Mouse (Mus musculus) brain, embryonic 18.5 days (tissue): ENCODE measurements around the gene Ift52.

Experiments used
- DNase-seq: peaks from one replicate; pipeline ENCODE4 v3.0.0-alpha.2; 2012; ENCODE audit warnings: low read depth, low spot score

The Ift52 gene

DNA sequence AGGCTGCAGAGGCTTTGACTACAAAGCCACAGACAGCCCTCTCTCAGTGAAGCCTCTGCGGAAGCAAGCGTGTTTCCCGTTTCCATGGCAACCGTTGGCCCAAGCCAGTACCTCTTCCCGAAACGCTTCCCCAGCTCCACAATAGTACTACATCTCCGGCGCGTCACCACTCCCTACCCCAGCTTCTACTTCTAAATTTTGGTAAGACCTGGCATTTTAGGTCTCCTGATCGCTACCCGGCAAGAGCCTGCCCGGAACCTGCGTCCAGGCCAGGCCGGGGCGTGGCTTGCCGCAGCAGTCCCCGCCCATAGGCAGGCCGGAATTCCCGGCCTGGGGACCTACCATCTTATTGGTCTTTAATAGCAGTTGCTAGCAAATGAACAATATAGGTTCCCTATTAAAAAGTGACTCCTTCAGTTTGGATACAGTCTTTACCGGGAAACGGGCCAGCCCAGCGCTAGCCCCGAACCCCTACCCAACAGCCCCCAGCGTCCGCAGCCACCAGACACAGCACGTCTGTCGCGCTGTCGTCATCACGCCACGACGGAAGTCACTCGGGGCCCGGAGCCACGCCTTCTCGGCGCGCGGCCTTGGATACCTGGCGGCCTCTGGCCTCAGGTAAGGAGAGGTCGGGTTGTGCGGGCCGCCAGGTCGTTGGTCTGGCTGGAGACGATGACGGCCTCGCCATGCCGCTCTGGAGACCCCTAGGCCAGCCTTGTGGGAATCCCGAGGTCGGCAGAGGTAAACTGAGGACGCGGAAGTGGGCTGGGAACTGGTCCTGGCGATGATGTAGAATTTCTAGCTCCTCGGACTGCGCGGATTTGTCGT lies at the start of gene Ift52:
TSS of gene Ift52 (plus strand) at position 439 of the 828 bp plus-strand sequence.
- DNase-seq: peak; percentile 83

DNA sequence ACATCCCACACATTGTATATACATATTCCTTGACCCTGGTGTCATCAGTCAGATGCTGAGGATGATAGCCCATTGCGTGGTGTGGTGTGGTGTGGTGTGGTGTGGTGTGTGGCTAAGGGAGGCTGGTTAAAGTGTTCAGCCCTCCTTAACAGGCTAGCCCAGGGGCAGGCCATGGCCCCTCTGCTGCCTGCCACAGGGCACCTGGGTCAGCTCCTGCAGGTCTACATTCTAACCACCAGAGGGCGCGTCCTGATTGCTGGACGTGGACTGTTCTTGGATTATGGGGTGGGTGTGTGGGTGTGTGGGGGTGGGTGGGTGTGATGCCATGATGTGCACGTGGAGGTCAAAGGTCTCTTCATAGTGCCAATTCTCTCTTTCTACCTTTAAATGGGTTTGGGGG lies 48.8 kb upstream of the Ift52 start:
- DNase-seq: no peak

DNA sequence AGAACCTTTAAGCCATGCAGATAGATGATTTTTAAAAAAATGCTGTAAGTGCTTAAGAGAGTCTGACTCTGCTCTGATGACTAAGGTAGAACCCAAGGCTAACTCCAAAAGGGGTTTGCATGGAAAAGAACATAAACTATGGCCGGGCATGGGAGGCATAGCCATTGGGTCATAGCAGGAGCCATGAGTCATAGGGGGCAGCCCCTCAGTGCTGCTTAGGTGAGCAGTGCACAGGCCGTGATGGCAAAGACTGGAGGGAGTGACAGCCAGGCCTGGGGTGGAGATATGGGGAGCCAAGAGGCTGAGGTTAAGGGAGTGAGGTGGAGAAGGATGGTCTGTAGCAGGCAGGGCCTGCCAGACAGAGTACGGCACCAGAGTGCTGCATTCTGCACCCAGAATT lies 48.1 kb upstream of the Ift52 start:
- DNase-seq: no peak

- no peak for DNase-seq
These were observed 46.3 kb upstream of the Ift52 start for GRCm38 (mm10) chr2:162970896-162971295.

DNA sequence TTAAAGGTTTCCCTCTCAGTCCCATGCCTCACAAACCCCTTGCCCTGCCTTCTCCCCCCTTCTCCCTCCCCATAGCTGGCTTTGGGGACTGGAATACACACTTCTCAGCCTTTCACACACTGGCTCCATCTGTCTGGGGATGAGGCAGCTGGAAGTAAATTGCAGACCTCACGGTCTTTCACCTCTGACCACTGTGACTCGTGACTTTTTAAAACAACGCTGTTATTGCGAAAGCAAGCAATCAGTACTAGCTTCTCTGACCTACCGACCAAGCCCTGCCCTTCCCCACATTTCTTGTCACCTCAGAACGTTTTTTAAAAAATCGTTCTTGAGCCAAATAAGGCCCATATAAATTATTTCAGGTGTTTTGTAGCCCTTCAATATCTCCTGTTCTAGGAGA lies 44.4 kb upstream of the Ift52 start:
- no peak for DNase-seq

GRCm38 (mm10) chr2:162973206-162973605 lies 43.9 kb upstream of the Ift52 start:
- no peak for DNase-seq

- DNase-seq: no peak
These were observed 43.5 kb upstream of the Ift52 start for GRCm38 (mm10) chr2:162973637-162974036.

DNA sequence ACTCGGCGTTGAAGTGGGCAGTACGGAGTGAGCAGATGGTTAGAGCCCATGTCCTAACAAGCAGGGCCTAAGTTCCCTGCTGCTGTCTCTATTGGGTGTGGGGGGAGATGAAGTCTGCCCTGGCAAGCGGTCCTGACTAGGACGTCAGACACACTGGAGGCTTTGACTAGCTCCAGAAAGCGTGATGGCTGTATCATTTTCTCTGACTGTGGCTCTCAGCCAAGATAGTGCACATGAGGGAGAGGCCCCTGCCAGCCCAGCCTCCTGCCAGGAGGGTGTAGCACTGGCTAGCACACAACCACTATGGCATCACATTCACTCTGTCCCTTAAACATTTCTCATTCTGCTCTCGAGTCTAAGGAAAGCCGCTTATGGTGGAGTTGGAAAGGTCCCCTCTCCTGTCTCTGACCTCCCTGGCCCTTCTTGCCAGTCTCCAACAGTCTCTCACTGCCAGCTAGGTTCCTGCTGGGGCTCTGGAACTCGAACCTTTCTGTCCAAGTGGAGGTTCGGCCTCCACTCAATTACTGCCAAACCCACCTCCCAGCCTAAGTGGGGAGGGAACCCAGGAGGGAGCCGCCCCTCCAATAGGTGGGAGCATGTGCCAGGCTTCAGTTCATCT lies 41.9 kb upstream of the Ift52 start:
- DNase-seq: peak; percentile 16

- DNase-seq: no peak
These were observed 41.2 kb upstream of the Ift52 start for GRCm38 (mm10) chr2:162976001-162976400.

DNA sequence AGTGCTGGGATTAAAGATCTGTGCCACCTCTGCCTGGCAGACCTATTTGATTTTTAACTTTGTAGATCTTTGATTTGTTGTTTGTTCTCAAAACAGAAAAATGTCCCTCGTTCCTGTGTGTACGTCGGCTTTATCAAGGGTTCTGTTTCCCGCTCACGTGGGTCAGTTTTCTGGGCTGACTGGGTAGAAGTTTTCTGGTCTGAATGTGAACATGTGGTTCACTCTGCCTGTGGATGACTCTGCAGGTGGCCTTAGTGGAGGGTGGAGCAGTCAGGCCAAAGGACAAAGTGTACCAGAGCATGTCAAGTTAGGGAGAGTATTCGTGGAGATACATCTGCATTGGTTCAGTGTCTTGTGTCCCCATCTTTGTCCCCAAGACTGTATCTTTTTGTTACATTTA lies 32.8 kb upstream of the Ift52 start:
- no peak for DNase-seq

GRCm38 (mm10) chr2:162985923-162986322 lies 31.2 kb upstream of the Ift52 start:
- DNase-seq: peak; percentile 20

- DNase-seq: no peak
These were observed 30.4 kb upstream of the Ift52 start for GRCm38 (mm10) chr2:162986764-162987163.

- DNase-seq: no peak
These were observed 29.9 kb upstream of the Ift52 start, which contains the start of gene Sgk2 for GRCm38 (mm10) chr2:162987218-162987617. Gene Sgk2, plus strand, starts transcription at chr2:162987330.

DNA sequence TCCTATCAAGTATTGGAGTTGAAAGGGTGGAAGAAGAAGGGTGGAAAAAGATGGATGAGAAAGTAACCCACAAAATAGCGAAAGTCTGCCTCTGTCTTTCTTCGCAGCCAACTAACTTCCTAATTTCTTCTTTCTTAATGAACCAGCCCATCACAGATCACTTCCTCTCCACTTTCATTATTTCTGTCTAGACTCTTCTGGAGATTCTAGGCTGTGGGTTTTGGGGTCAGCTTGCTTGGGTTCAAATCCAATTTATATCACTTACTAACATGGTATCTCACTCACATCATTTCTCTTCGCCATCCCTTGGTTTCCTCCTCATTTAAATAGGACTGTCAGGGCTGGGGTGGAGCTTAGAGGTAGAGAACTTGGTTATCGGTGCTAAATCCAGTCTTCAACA lies 28.9 kb upstream of the Ift52 start:
- no peak for DNase-seq

DNA sequence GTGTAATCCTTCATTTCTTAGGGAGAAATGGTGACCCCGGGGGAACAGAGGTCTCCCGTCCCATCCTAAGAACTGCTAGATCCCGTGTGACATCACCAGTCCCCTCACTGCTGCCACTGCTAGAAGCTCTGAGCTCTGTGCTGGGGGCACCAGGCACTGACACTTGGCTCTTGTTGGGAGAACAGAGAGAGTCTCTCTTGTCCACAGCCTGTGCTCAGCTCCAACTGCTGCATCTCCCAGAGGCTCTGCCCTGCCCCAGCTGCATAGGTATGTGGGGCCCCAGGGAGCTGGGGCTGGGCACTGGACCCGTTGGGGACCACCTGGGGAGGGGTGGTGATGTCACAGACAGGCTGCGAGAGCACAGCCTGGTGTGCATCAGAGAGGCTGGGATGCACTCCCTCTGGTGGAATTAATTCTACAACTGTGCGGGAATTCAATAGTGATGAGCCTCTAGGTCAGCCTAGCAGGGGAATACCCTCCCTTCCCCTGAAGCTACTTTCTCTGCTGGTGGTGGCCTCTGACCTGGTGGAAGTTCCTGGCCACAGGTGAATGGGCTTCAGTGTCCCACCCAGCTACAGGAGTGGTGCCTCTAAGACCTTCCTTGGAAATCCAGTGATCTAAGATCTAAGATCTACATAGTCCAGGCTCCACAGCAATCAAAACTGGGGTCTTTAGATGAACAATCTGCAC lies 25.6 kb upstream of the Ift52 start:
- no peak for DNase-seq

DNA sequence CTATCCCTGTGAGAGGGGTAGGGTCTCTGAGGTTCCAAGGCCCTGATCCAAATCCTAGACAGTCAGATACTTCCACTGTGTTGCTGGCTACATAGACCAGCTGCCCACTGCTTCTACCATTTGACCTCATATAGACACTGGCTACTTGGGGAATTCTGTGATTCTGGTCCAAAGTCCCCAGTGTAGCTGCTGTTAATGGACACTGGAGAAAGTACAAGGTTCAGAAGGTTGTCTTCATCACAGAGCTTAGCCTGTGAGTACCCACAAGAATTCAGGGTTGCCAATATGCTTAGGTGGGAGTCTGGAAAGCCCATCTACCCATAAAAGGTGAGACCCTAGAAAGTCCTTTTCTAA lies 25.1 kb upstream of the Ift52 start:
- no peak for DNase-seq

- no peak for DNase-seq
These were observed 23.1 kb upstream of the Ift52 start for GRCm38 (mm10) chr2:162993881-162994616.

GRCm38 (mm10) chr2:162998528-162999230 lies 18.5 kb upstream of the Ift52 start:
- DNase-seq: no peak

DNA sequence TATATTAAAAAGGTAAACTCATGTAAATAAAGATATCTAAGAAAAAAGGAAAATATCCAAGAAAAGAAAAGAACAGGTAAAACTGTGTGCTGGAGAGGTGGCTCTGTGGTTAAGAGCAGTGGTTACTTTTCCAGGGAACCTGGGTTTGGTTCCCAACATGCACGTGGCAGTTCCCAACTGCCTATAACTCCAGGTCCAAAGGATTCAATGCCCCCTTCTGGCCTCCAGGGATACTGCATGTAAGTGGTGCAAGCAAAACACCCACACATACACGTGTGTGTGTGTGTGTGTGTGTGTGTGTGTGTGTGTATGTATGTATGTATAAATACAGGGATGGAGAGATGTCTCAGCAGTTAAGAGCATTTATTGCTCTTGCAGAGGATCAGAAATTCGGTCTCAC lies 17.4 kb upstream of the Ift52 start:
- DNase-seq: no peak

DNA sequence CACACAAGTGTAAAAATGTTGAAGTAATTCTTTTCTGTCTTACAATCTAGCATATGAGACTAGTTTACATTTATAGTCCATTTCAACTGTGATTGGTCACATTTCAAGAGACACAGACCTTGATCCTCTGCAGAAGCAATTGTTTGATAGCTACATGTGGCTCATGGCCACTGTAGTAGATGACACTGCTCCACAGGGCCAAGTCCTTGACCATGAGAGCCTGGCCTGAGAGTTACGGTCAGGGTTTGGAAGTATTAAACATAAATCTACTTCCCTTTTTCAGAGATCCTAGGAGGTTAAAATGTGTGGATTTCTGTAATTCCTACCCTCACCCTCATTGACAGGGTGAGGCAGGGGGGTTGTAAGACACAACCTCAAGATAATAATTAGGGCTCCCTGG lies 16.1 kb upstream of the Ift52 start:
- no peak for DNase-seq

DNA sequence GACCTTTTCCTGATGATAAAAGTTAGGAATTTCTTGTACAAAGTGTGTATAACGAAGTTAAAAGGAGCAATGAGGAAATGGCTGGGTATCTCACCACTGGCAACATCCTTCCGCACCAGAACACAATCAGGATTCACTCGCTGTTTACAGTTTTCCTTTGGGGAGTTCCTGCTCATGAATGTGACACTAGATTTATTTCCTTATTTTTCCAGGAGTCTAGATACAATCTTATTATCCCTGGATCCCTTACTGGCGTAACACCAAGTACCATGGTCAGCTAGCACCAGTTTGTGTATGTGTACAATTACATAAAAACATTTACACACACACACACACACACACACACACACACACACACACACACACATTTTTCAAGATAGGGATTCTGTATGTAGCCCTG lies 9.9 kb upstream of the Ift52 start:
- no peak for DNase-seq
